Mouse (Mus musculus) stomach, postnatal 0 days (tissue): ENCODE data around the gene Kmt2a. TPM values are rescaled to one million over a fixed set of nuclear protein-coding genes. Genes with fewer than 3 reads are reported as not detected.

Experiments
- ATAC-seq: fragments of 200-750 bp; cut with Nextera tagmentation; 2 replicates; pipeline ENCODE4 v1.8.0; 2017; ENCODE audit not compliant: low FRiP score, low TSS enrichment
- DNase-seq: peaks from one replicate; pipeline ENCODE4 v3.0.0-alpha.2; 2016; ENCODE audit warnings: low spot score
- H3K27ac ChIP-seq: fragments of 300-500 bp; sonication (generic); replicated peaks from 2 replicates; pipeline ENCODE4 v1.5.1; 2014; ENCODE audit warnings: mild to moderate bottlenecking, control low read depth
- H3K27me3 ChIP-seq: fragments of 300-500 bp; sonication (generic); 2 replicates; pipeline ENCODE4 v1.6.1; 2014; ENCODE audit warnings: low read length; ENCODE audit not compliant: control insufficient read depth, insufficient read depth
- H3K36me3 ChIP-seq: fragments of 300-500 bp; sonication (generic); 2 replicates; pipeline ENCODE4 v1.6.1; 2014; ENCODE audit warnings: low read length, mixed read lengths; ENCODE audit not compliant: control insufficient read depth, insufficient read depth
- H3K4me1 ChIP-seq: fragments of 300-500 bp; sonication (generic); replicated peaks from 2 replicates; pipeline ENCODE4 v1.6.1; 2014; ENCODE audit warnings: antibody characterized with exemption; ENCODE audit not compliant: control insufficient read depth, insufficient read depth
- H3K4me2 ChIP-seq: fragments of 300-500 bp; sonication (generic); replicated peaks from 2 replicates; pipeline ENCODE4 v1.6.1; 2014; ENCODE audit warnings: low read depth, mild to moderate bottlenecking, control low read depth, moderate library complexity
- H3K4me3 ChIP-seq: fragments of 300-500 bp; sonication (generic); 2 replicates; pipeline ENCODE4 v1.5.1; 2014; ENCODE audit warnings: low read depth, low read length, control low read depth
- H3K9ac ChIP-seq: fragments of 300-500 bp; sonication (generic); 2 replicates; pipeline ENCODE4 v1.6.1; 2014; ENCODE audit warnings: mild to moderate bottlenecking, low read length, control low read depth, mixed read lengths
- H3K9me3 ChIP-seq: fragments of 300-500 bp; sonication (generic); 2 replicates; pipeline ENCODE4 v1.6.1; 2016; ENCODE audit warnings: low read length; ENCODE audit not compliant: control insufficient read depth
- CTCF ChIP-seq: IDR thresholded peaks from 2 replicates; pipeline ENCODE4 v1.5.1; 2016; ENCODE audit warnings: antibody characterized with exemption, low read depth, mild to moderate bottlenecking, moderate library complexity
- EP300 ChIP-seq: optimal IDR thresholded peaks from 2 replicates; pipeline ENCODE3; 2016; ENCODE audit warnings: antibody characterized with exemption
- WGBS: fragments of 180-500 bp; shearing (Covaris S2); extraction: QIAGEN DNeasy Blood & Tissue Kit; methylation state at CpG from one replicate; pipeline ENCODE4 v1.1.7; 2014; 5-methylcytosine and 5-hydroxymethylcytosine counted together
- polyA plus RNA-seq: library from polyadenylated mRNA; unstranded; fragments of >200 nt; fragmentation: Nextera tagmentation; extraction: Ambion mirVana; gene quantifications from 2 replicates; pipeline ENCODE4 v1.2.1, GENCODE M21; 2015

Kmt2a gene
- polyA plus RNA-seq, 1 experiment from 2014 or later: 4.3 TPM

DNA sequence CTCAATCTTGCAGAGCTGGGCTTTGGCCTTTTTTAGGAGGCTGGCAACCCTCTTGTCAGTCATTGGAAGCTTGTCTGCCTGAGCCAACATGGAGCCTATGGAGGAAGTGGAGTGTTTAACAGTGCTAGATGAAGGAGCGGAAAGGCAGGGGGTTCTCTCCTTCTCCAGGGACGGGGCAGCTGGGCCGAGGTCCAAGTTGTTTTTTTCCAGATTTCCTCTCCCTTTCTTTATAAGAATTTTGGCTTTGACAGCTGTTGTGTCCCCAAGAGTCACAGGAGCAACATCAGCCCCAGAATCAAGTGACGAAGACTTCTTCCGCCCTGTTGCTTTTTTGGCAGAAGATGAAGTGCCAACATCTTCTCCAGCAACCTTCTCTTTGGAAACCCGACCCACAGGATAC, 33.6 kb downstream of the Kmt2a start:
- Histone ChIP-seq H3K27ac (no peak overlapping the region), H3K36me3 (peaks cover 29% of the 10 kb centered on the region), H3K4me1 (no peaks in the 10 kb centered on the region), H3K9me3 (no peaks in the 10 kb centered on the region), H3K4me3 (no peak overlapping the region), H3K27me3 (no peaks in the 10 kb centered on the region), H3K9ac (no peak overlapping the region), H3K4me2 (no peak overlapping the region)
- DNase-seq (no peak), ATAC-seq (no peak)
- WGBS: 69% methylated on average over 6 of the region's 6 CpGs
- TF ChIP-seq CTCF (no peak), EP300 (no peak)

DNA sequence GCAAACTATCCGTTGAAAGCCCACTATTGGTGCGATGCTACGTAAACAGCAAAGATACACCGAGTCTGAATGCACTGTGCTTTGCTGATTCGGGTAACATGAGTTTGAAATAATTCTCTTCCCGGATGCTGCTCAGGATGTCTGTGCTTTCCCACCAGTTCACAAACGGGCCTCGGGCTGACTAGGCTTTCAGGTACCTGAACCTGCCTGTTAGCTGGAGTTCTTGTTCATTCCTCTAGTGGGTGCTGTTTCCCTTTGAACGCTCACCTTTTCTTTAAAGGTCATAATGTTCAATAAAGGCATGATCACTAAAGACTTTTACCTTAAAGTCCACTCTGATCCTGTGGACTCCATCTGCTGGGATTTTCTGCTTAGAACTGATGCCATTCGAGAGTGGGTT, 39.9 kb downstream of the Kmt2a start:
- TF ChIP-seq EP300 (no peak), CTCF (peak; percentile 74)
- peaks cover 36% of the 10 kb centered on the region for H3K36me3 ChIP-seq
- H3K27me3 ChIP-seq: no peaks in the 10 kb centered on the region
- no peak overlapping the region for H3K27ac ChIP-seq
- H3K4me1 ChIP-seq: no peaks in the 10 kb centered on the region
- no peak for ATAC-seq
- no peak overlapping the region for H3K9ac ChIP-seq
- H3K9me3 ChIP-seq: no peaks in the 10 kb centered on the region
- H3K4me2 ChIP-seq: no peak overlapping the region
- no peak overlapping the region for H3K4me3 ChIP-seq
- no peak for DNase-seq
- 83% methylated on average over 10 of the region's 10 CpGs for WGBS

DNA sequence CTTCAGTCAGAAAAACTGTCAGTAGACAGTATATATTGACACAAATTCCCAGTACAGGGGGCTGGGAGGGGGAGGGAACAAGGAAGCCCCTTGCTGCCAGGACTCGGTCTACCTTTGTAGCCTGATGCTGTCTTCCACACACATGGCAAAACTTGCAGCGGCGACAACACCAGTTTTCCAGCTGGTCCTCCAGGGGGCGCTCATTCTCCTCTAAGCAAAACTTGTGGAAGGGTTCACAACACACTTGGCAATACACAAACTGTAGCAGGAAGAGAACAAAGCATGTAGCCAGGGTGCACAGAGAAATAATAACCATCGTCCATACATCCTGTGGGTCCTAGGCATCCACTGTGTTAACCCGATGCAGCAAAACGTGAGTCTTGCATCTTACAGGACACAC, 44.7 kb downstream of the Kmt2a start:
- peaks cover 40% of the 10 kb centered on the region for H3K36me3 ChIP-seq
- WGBS: 47% methylated on average over 7 of the region's 7 CpGs
- H3K4me1 ChIP-seq: no peaks in the 10 kb centered on the region
- TF ChIP-seq CTCF: peak; percentile 83
- TF ChIP-seq EP300: no peak
- no peak overlapping the region for H3K4me2 ChIP-seq
- H3K9me3 ChIP-seq: no peaks in the 10 kb centered on the region
- ATAC-seq (peak; percentile 23; the same call in 1 of the 2 replicates), DNase-seq (peak; percentile 79)
- no peak overlapping the region for H3K27ac ChIP-seq
- no peak overlapping the region for H3K9ac ChIP-seq
- no peaks in the 10 kb centered on the region for H3K27me3 ChIP-seq
- no peak overlapping the region for H3K4me3 ChIP-seq

DNA sequence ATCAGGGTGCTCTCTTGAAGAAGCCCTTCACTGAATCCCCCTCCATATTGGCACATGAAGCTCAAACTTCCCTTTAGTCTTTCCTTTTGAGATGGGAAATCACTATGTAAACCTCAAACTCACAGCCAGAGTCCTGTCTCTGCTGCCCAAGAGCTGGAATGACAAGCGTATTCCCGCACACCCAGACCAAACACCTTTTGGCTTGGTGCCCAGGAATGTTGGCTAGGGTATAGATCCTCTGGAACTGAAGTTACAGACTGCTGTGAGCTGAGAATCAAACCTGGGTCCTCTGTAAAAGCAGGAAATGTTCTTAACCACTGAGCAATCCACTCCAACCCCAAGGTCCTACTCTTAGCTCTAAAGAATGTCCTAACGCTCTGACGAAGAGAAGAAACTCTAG, 48.7 kb downstream of the Kmt2a start:
- Histone ChIP-seq H3K4me1 (no peaks in the 10 kb centered on the region), H3K4me2 (no peak overlapping the region), H3K9ac (no peak overlapping the region), H3K27me3 (no peaks in the 10 kb centered on the region), H3K36me3 (peaks cover 45% of the 10 kb centered on the region), H3K27ac (no peak overlapping the region), H3K4me3 (no peak overlapping the region), H3K9me3 (no peaks in the 10 kb centered on the region)
- no peak for ATAC-seq
- WGBS: 66% methylated on average over 4 of the region's 4 CpGs
- peak; percentile 35 for DNase-seq
- TF ChIP-seq EP300: no peak
- no peak for TF ChIP-seq CTCF

DNA sequence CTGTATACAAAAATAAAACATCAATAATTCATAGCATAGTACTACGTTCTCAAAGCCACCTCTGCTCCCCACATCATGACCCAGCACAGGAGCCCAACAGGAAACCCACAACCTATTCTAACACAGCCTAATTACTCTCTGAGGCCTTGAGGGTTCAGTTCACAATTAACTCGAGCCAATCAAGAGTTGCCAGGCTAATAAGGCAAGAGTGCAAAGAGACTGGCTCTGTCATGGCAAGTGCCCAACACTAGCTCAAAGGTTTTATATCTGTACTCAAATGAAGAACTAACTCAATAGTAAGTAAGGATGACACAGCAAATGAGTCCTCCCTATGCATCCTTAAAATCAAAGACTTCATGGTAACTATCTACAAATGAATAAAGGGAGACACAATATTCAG, 50.6 kb downstream of the Kmt2a start:
- DNase-seq (no peak), ATAC-seq (no peak)
- TF ChIP-seq CTCF: no peak
- H3K4me2 ChIP-seq: no peak overlapping the region
- no peak overlapping the region for H3K9ac ChIP-seq
- WGBS: 83% methylated on average over 2 of the region's 2 CpGs
- no peaks in the 10 kb centered on the region for H3K27me3 ChIP-seq
- H3K27ac ChIP-seq: no peak overlapping the region
- peaks cover 47% of the 10 kb centered on the region for H3K36me3 ChIP-seq
- H3K9me3 ChIP-seq: no peaks in the 10 kb centered on the region
- H3K4me1 ChIP-seq: no peaks in the 10 kb centered on the region
- no peak overlapping the region for H3K4me3 ChIP-seq

DNA sequence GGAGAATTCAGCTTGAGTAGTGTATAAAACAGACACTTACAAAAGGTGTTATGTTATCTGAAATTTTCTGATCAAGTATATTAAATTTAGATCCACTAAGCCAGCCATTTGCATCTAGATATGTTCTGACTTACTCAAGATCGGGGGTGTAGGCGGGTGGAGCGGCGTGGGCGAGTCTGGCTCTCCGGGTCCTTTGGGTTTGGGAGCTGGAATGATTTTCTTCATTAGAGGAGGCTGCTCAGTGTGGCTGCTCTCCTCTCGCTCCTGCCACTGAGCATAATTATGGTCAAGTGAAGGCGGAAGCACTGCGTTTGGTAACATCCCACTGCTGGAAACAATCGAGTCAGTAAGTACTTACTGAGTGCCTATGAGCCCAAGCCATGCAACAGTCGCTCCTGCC, 52.2 kb downstream of the Kmt2a start:
- Histone ChIP-seq H3K36me3 (peaks cover 54% of the 10 kb centered on the region), H3K9ac (no peak overlapping the region), H3K27me3 (no peaks in the 10 kb centered on the region), H3K4me2 (no peak overlapping the region), H3K9me3 (no peaks in the 10 kb centered on the region), H3K4me1 (no peaks in the 10 kb centered on the region), H3K27ac (no peak overlapping the region), H3K4me3 (no peak overlapping the region)
- no peak for ATAC-seq
- no peak for TF ChIP-seq EP300
- no peak for TF ChIP-seq CTCF
- no peak for DNase-seq
- WGBS: 97% methylated on average over 11 of the region's 11 CpGs
